Mouse (Mus musculus) midbrain, embryonic 12.5 days (tissue): ENCODE measurements around the gene Smarca4. TPM values are rescaled to one million over a fixed set of nuclear protein-coding genes. Genes with fewer than 3 reads are reported as not detected.

ENCODE experiments used
- ATAC-seq: fragments of 200-750 bp; cut with Nextera tagmentation; 2 replicates; pipeline ENCODE4 v1.8.0; 2017; ENCODE audit warnings: low read depth, moderate TSS enrichment, moderate library complexity; ENCODE audit not compliant: low FRiP score
- H3K27ac ChIP-seq: fragments of 300-500 bp; sonication (generic); replicated peaks from 2 replicates; pipeline ENCODE4 v1.5.1; 2016; ENCODE audit warnings: mild to moderate bottlenecking
- H3K27me3 ChIP-seq: fragments of 300-500 bp; sonication (generic); 2 replicates; pipeline ENCODE4 v1.6.1; 2016; ENCODE audit warnings: mild to moderate bottlenecking
- H3K36me3 ChIP-seq: fragments of 300-500 bp; sonication (generic); 2 replicates; pipeline ENCODE4 v1.6.1; 2016
- H3K4me1 ChIP-seq: fragments of 300-500 bp; sonication (generic); 2 replicates; pipeline ENCODE4 v1.6.1; 2016
- H3K4me2 ChIP-seq: fragments of 300-500 bp; sonication (generic); replicated peaks from 2 replicates; pipeline ENCODE4 v1.6.1; 2016; ENCODE audit warnings: mild to moderate bottlenecking, moderate library complexity
- H3K4me3 ChIP-seq: fragments of 300-500 bp; sonication (generic); 2 replicates; pipeline ENCODE4 v1.5.1; 2016; ENCODE audit warnings: mild to moderate bottlenecking
- H3K9ac ChIP-seq: fragments of 300-500 bp; sonication (generic); replicated peaks from 2 replicates; pipeline ENCODE4 v1.6.1; 2016; ENCODE audit warnings: mild to moderate bottlenecking, moderate library complexity
- H3K9me3 ChIP-seq: fragments of 300-500 bp; sonication (generic); 2 replicates; pipeline ENCODE4 v1.6.1; 2016; ENCODE audit warnings: mild to moderate bottlenecking
- WGBS: fragments of 180-500 bp; shearing (Covaris S2); methylation state at CpG from one replicate; pipeline ENCODE4 v1.1.7; 2016; 5-methylcytosine and 5-hydroxymethylcytosine counted together
- microRNA counts: library from miRNA; unstranded; fragments of <30 nt; microRNA quantifications from one replicate; lab custom pipeline; 2017
- microRNA-seq: library from miRNA; unstranded; fragments of <30 nt; microRNA quantifications from one replicate; pipeline ENCODE4, GENCODE M21; 2017
- polyA plus RNA-seq: library from polyadenylated mRNA; unstranded; fragments of >200 nt; fragmentation: Nextera tagmentation; extraction: Ambion mirVana; gene quantifications from 2 replicates; pipeline ENCODE4 v1.2.1, GENCODE M21; 2016

The Smarca4 gene
- polyA plus RNA-seq, 1 experiment from 2014 or later, result 178 TPM

DNA sequence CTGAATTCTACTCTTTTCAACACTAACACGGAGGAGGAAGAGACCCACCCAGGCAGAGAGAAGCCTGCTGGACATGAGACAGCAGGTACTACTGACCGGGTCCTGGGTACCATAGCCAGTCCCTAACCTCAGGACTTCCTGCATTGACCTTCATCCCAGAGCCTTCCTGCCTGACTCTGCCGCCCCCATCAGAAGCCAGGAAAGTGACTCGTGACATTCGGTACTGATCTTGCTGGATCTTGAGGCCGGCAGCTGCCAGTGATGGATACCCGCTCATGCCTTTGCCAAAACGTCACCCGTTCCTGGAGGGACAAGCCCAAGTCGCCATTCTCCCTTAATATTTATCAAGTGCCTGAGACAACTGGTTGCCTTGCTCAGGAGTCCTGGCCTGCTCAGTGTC, 132.5 kb downstream of the Smarca4 start:
- no peaks in the 10 kb centered on the region for H3K9me3 ChIP-seq
- no peak overlapping the region for H3K4me3 ChIP-seq
- no peak overlapping the region for H3K9ac ChIP-seq
- no peak overlapping the region for H3K4me2 ChIP-seq
- no peak overlapping the region for H3K27ac ChIP-seq
- no peak for ATAC-seq
- WGBS, result 91% methylated on average over 10 of the region's 10 CpGs
- H3K4me1 ChIP-seq, result no peaks in the 10 kb centered on the region
- no peaks in the 10 kb centered on the region for H3K27me3 ChIP-seq
- H3K36me3 ChIP-seq, result peaks cover 78% of the 10 kb centered on the region

GRCm38 (mm10) chr9:21749382-21750118, 133.6 kb downstream of the Smarca4 start:
- no peaks in the 10 kb centered on the region for H3K4me1 ChIP-seq
- H3K27ac ChIP-seq, result no peak overlapping the region
- ATAC-seq, result no peak
- 89% methylated on average over 6 of the region's 6 CpGs for WGBS
- no peaks in the 10 kb centered on the region for H3K27me3 ChIP-seq
- H3K36me3 ChIP-seq, result peaks cover 72% of the 10 kb centered on the region
- no peak overlapping the region for H3K9ac ChIP-seq
- no peak overlapping the region for H3K4me2 ChIP-seq
- no peak overlapping the region for H3K4me3 ChIP-seq
- H3K9me3 ChIP-seq, result no peaks in the 10 kb centered on the region

GRCm38 (mm10) chr9:21750370-21750769, 134.4 kb downstream of the Smarca4 start:
- no peak overlapping the region for H3K9ac ChIP-seq
- ATAC-seq, result 0 out of 2 replicates have a peak, but pooled peaks have one; percentile 5
- no peak overlapping the region for H3K27ac ChIP-seq
- H3K4me3 ChIP-seq, result no peak overlapping the region
- H3K36me3 ChIP-seq, result peaks cover 65% of the 10 kb centered on the region
- H3K4me1 ChIP-seq, result no peaks in the 10 kb centered on the region
- no peak overlapping the region for H3K4me2 ChIP-seq
- H3K9me3 ChIP-seq, result no peaks in the 10 kb centered on the region
- 75% methylated on average over 3 of the region's 3 CpGs for WGBS
- no peaks in the 10 kb centered on the region for H3K27me3 ChIP-seq

DNA sequence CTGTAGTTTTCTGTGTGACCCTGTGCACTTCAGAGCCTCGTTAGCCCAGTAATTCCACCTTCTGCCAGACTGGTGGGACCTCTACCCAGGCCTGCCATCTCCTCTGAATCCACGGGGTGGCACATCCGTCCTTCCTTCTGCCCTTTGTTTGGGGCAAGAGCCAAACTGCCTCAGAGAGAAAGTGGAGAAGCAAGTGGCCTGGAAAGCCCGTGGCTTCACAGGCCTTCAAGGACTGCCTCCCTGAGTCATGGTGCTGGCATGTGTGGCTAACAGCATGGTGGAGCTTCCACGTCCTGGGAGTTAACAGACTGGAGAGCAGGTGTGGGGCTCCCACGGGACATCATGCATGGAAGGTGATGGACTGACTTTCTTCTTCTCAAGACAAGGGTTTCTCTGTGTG, 135.4 kb downstream of the Smarca4 start:
- H3K36me3 ChIP-seq, result peaks cover 62% of the 10 kb centered on the region
- no peak overlapping the region for H3K4me2 ChIP-seq
- WGBS, result 84% methylated on average over 6 of the region's 6 CpGs

GRCm38 (mm10) chr9:21752252-21752792, 136.4 kb downstream of the Smarca4 start:
- Histone ChIP-seq H3K4me2 (no peak overlapping the region), H3K4me1 (no peaks in the 10 kb centered on the region), H3K27me3 (no peaks in the 10 kb centered on the region), H3K4me3 (no peak overlapping the region), H3K9me3 (no peaks in the 10 kb centered on the region), H3K27ac (peak overlapping the region; percentile 27), H3K9ac (no peak overlapping the region), H3K36me3 (peaks cover 61% of the 10 kb centered on the region)
- WGBS, result 71% methylated on average over 10 of the region's 10 CpGs
- ATAC-seq, result no peak

More for the DNA sequence above, 135.4 kb downstream of the Smarca4 start:
- H3K4me3 ChIP-seq, result no peak overlapping the region
- no peaks in the 10 kb centered on the region for H3K27me3 ChIP-seq
- H3K27ac ChIP-seq, result no peak overlapping the region; the same call in 1 of the 2 replicates
- no peaks in the 10 kb centered on the region for H3K4me1 ChIP-seq
- ATAC-seq, result no peak
- H3K9me3 ChIP-seq, result no peaks in the 10 kb centered on the region
- no peak overlapping the region for H3K9ac ChIP-seq

MicroRNAs within 50 kb of the gene (microRNA counts, 519-probe panel; counts per million panel counts)
- not detected for microRNA mmu-miR-1946b (lab: Ali Mortazavi, UCI)

Small RNA genes lying within 50 kb of the gene (microRNA-seq; reads per million reads assigned to microRNA genes)
- not detected for gene Mir1946b

Other genes starting within 250 kb of the Smarca4 start
- gene Ilf3, start 248.3 kb upstream of the Smarca4 start, polyA plus RNA-seq, result 314 and 322 TPM in 2 replicates
- 45.3 and 50.7 TPM in 2 replicates for gene Qtrt1, start 204.3 kb upstream of the Smarca4 start, polyA plus RNA-seq
- 76.6 and 76.7 TPM in 2 replicates for gene Dnm2, start 191.3 kb upstream of the Smarca4 start, polyA plus RNA-seq
- 67.6 and 76.5 TPM in 2 replicates for gene Tmed1, start 105.9 kb upstream of the Smarca4 start, polyA plus RNA-seq
- 5.9 and 7.0 TPM in 2 replicates for gene AB124611, start 90.0 kb upstream of the Smarca4 start, polyA plus RNA-seq
- 65.6 and 69.3 TPM in 2 replicates for gene Carm1, start 69.3 kb upstream of the Smarca4 start, polyA plus RNA-seq
- gene Timm29, start 23.4 kb upstream of the Smarca4 start, polyA plus RNA-seq, result 57.6 and 60.9 TPM in 2 replicates
- 20.8 and 21.2 TPM in 2 replicates for gene Yipf2, start 23.3 kb upstream of the Smarca4 start, polyA plus RNA-seq
- 39.5 and 43.5 TPM in 2 replicates for gene Ldlr, start 107.3 kb downstream of the Smarca4 start, polyA plus RNA-seq
- gene Spc24, start 144.1 kb downstream of the Smarca4 start, polyA plus RNA-seq, result 74.2 and 87.2 TPM in 2 replicates
- gene Kank2, start 182.6 kb downstream of the Smarca4 start, polyA plus RNA-seq, result 7.7 and 9.9 TPM in 2 replicates
- 0.28 and 0.64 TPM in 2 replicates for gene Angptl8, start 219.3 kb downstream of the Smarca4 start, polyA plus RNA-seq
- gene Dock6, start 236.5 kb downstream of the Smarca4 start, polyA plus RNA-seq, result 20.0 and 24.5 TPM in 2 replicates